Comparison of ENCODE assay signal across 14 mouse cellular contexts in the genomic region with DNA sequence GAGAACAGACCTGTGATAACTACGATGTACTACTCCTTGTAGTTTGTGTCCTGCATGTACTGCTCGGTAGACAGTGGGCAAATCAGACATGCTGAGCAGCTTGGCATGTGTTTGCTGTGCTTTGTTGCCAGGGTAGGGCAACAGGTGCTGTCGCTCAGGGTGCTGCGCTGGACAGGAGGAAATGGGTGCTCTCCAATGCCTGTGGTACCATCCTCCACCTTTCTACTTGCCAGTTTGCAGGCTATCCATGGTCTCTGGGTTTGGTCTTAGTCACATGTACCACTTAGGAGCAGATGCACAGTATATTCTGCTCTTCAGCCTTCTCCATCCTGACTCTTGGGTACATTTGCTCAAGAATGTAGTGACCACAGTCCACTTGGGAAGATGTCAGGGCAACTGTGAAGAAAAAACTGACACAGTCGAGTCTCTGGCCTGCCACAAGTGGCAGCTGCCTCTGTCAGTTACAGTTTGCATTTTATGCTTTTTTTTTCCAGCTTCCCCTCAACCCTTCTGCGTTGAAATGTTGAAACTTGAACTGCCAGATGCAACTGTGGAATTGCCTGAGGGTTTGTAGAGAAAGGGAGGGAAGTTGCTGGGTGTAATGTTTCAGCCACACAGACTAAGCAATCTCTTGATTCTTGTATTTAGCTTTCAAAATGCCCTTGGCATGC. TPM values are rescaled to one million over a fixed set of nuclear protein-coding genes. Genes with fewer than 3 reads are reported as not detected.
A peak's percentile ranks its signal among the peaks of the same experiment; 100 is the strongest.
DNase-seq lines count a peak whose midpoint lies in the region; ATAC-seq and TF ChIP-seq lines count a peak whose summit lies in the region.
"Had no signal": no experiment of that assay in that cellular context is flagged by ENCODE, and none has a peak within 500 bp of the region (broad histone marks: within the 10 kb centered on the region; RNA-seq: fewer than 3 reads in every experiment).

No protein-coding gene starts in this region.

- peak; percentile 71 for DNase-seq in kidney, postnatal 0 days (ENCODE audit: low spot score)
- no peak for DNase-seq in kidney, adult 18-20 months
- DNase-seq in NIH3T3 (ENCODE audit: low read depth), result peak; percentile 81
- no peak for DNase-seq in midbrain, embryonic 14.5 days
- DNase-seq: adrenal gland, adult 8-10 months; cerebellum, adult 8-10 months had no signal

- peaks cover 18% of the 10 kb centered on the region; the same call in 1 of the 2 replicates for H3K36me3 ChIP-seq in kidney, postnatal 0 days (ENCODE audit: insufficient read depth, low read length)
- peaks cover 26% of the 10 kb centered on the region for H3K36me3 ChIP-seq in embryonic facial prominence, embryonic 12.5 days
- peaks cover 32% of the 10 kb centered on the region for H3K36me3 ChIP-seq in limb, embryonic 15.5 days
- H3K36me3 ChIP-seq in midbrain, embryonic 14.5 days (ENCODE audit: control insufficient read depth, insufficient read depth, low read length), result peaks cover 16% of the 10 kb centered on the region
- peaks cover 6% of the 10 kb centered on the region; the same call in 1 of the 2 replicates for H3K36me3 ChIP-seq in midbrain, embryonic 16.5 days (ENCODE audit: control insufficient read depth, insufficient read depth, low read length)

- 62% methylated on average over 6 of the region's 6 CpGs for WGBS in kidney, postnatal 0 days
- 59% methylated on average over 6 of the region's 6 CpGs for WGBS in embryonic facial prominence, embryonic 12.5 days
- 57% methylated on average over 6 of the region's 6 CpGs for WGBS in limb, embryonic 15.5 days
- 84% methylated on average over 6 of the region's 6 CpGs for WGBS in midbrain, embryonic 14.5 days
- WGBS in midbrain, embryonic 16.5 days, result 85% methylated on average over 6 of the region's 6 CpGs

- H3K4me3 ChIP-seq in kidney, postnatal 0 days (replicated peaks; ENCODE audit: low read depth, low read length), result no peak overlapping the region
- H3K4me3 ChIP-seq in embryonic facial prominence, embryonic 12.5 days, result no peak overlapping the region
- no peak overlapping the region for H3K4me3 ChIP-seq in limb, embryonic 15.5 days
- H3K4me3 ChIP-seq in midbrain, embryonic 14.5 days (replicated peaks; ENCODE audit: low read depth, low read length), result no peak overlapping the region
- no peak overlapping the region for H3K4me3 ChIP-seq in midbrain, embryonic 16.5 days (ENCODE audit: low read depth, low read length)
- H3K4me3 ChIP-seq: midbrain, embryonic 12.5 days had no signal

- H3K4me1 ChIP-seq in kidney, postnatal 0 days (replicated peaks; ENCODE audit: insufficient read depth, low read length), result peaks cover 8% of the 10 kb centered on the region; the same call in 1 of the 2 replicates
- peaks cover 35% of the 10 kb centered on the region for H3K4me1 ChIP-seq in embryonic facial prominence, embryonic 12.5 days
- H3K4me1 ChIP-seq in limb, embryonic 15.5 days, result peaks cover 5% of the 10 kb centered on the region; the same call in 1 of the 2 replicates
- H3K4me1 ChIP-seq in midbrain, embryonic 14.5 days (ENCODE audit: control insufficient read depth, insufficient read depth, low read length), result peaks cover 7% of the 10 kb centered on the region; the same call in 1 of the 2 replicates
- H3K4me1 ChIP-seq in midbrain, embryonic 16.5 days (ENCODE audit: control insufficient read depth, insufficient read depth, low read length), result peaks cover 2% of the 10 kb centered on the region; the same call in 1 of the 2 replicates

- no peak overlapping the region for H3K4me2 ChIP-seq in kidney, postnatal 0 days (ENCODE audit: low read length)
- H3K4me2 ChIP-seq in embryonic facial prominence, embryonic 12.5 days (replicated peaks), result no peak overlapping the region
- no peak overlapping the region for H3K4me2 ChIP-seq in limb, embryonic 15.5 days
- no peak overlapping the region for H3K4me2 ChIP-seq in midbrain, embryonic 14.5 days (ENCODE audit: low read length)
- H3K4me2 ChIP-seq in midbrain, embryonic 16.5 days (ENCODE audit: low read length), result no peak overlapping the region
- H3K4me2 ChIP-seq: midbrain, embryonic 12.5 days had no signal

- H3K9ac ChIP-seq in kidney, postnatal 0 days (ENCODE audit: low read depth, low read length), result no peak overlapping the region
- H3K9ac ChIP-seq in embryonic facial prominence, embryonic 12.5 days, result no peak overlapping the region
- no peak overlapping the region for H3K9ac ChIP-seq in limb, embryonic 15.5 days
- H3K9ac ChIP-seq in midbrain, embryonic 14.5 days (replicated peaks; ENCODE audit: low read length), result no peak overlapping the region; the same call in 1 of the 2 replicates
- H3K9ac ChIP-seq in midbrain, embryonic 16.5 days (ENCODE audit: low read depth, low read length), result no peak overlapping the region
- H3K9ac ChIP-seq: liver, embryonic 14.5 days; midbrain, embryonic 12.5 days had no signal

- H3K9me3 ChIP-seq in kidney, postnatal 0 days (replicated peaks; ENCODE audit: low read length), result no peaks in the 10 kb centered on the region
- no peaks in the 10 kb centered on the region for H3K9me3 ChIP-seq in embryonic facial prominence, embryonic 12.5 days
- H3K9me3 ChIP-seq in limb, embryonic 15.5 days, result no peaks in the 10 kb centered on the region
- H3K9me3 ChIP-seq in midbrain, embryonic 14.5 days (ENCODE audit: control insufficient read depth, low read length), result no peaks in the 10 kb centered on the region
- no peaks in the 10 kb centered on the region for H3K9me3 ChIP-seq in midbrain, embryonic 16.5 days (replicated peaks; ENCODE audit: control insufficient read depth, low read length, poor library complexity, severe bottlenecking)
- H3K9me3 ChIP-seq: G1E; midbrain, embryonic 12.5 days had no signal

- TF ChIP-seq CTCF in kidney, postnatal 0 days (IDR thresholded peaks at IDR 0.05; ENCODE audit: low read depth), result no peak

- no peak for ATAC-seq in kidney, postnatal 0 days (replicated peaks; ENCODE audit: low FRiP score, low read depth)
- ATAC-seq in embryonic facial prominence, embryonic 12.5 days (ENCODE audit: insufficient number of reproducible peaks, insufficient read depth, low FRiP score, low TSS enrichment), result no peak; the same call in 1 of the 2 replicates
- ATAC-seq in limb, embryonic 15.5 days (ENCODE audit: insufficient number of reproducible peaks, low FRiP score, low TSS enrichment, low read depth), result no peak
- ATAC-seq in midbrain, embryonic 14.5 days (ENCODE audit: low FRiP score, low TSS enrichment), result no peak
- no peak for ATAC-seq in midbrain, embryonic 16.5 days
- ATAC-seq: forebrain, embryonic 16.5 days; inflammation-experienced regulatory T-cells, adult 6 months had no signal

- H3K27ac ChIP-seq in kidney, postnatal 0 days, result no peak overlapping the region
- H3K27ac ChIP-seq in embryonic facial prominence, embryonic 12.5 days, result peak overlapping the region; percentile 88
- peak overlapping the region; percentile 72 for H3K27ac ChIP-seq in limb, embryonic 15.5 days
- no peak overlapping the region for H3K27ac ChIP-seq in midbrain, embryonic 14.5 days (replicated peaks; ENCODE audit: low read depth, low read length)
- no peak overlapping the region for H3K27ac ChIP-seq in midbrain, embryonic 16.5 days (ENCODE audit: low read length)
- H3K27ac ChIP-seq: liver, embryonic 14.5 days had no signal

- H3K27me3 ChIP-seq in kidney, postnatal 0 days (ENCODE audit: insufficient read depth, low read length), result no peaks in the 10 kb centered on the region
- H3K27me3 ChIP-seq in embryonic facial prominence, embryonic 12.5 days, result no peaks in the 10 kb centered on the region
- no peaks in the 10 kb centered on the region for H3K27me3 ChIP-seq in limb, embryonic 15.5 days
- no peaks in the 10 kb centered on the region for H3K27me3 ChIP-seq in midbrain, embryonic 14.5 days (ENCODE audit: control insufficient read depth, insufficient read depth, low read length)
- no peaks in the 10 kb centered on the region for H3K27me3 ChIP-seq in midbrain, embryonic 16.5 days (ENCODE audit: control insufficient read depth, insufficient read depth, low read depth, low read length)
- H3K27me3 ChIP-seq: midbrain, embryonic 12.5 days had no signal

RNA-seq across cellular contexts. Expression of gene Zfp568, which starts 24.4 kb away (rescaled TPM):
- polyA plus RNA-seq in kidney, postnatal 0 days (2015; fragmentation: Nextera tagmentation; extraction: Ambion mirVana), result 6.4 TPM in 2 replicates
- 20.4 and 23.2 TPM in 2 replicates for polyA plus RNA-seq in embryonic facial prominence, embryonic 12.5 days (2016; fragmentation: Nextera tagmentation; extraction: Ambion mirVana)
- 17.9 and 27.5 TPM in 2 replicates for polyA plus RNA-seq in limb, embryonic 15.5 days (2015; fragmentation: Nextera tagmentation; extraction: Ambion mirVana)
- 3.3 and 5.5 TPM in 2 replicates for polyA plus RNA-seq in midbrain, embryonic 14.5 days (2014; fragmentation: Nextera tagmentation; extraction: Ambion mirVana)
- 3.4 and 4.3 TPM in 2 replicates for polyA plus RNA-seq in midbrain, embryonic 16.5 days (2015; fragmentation: Nextera tagmentation; extraction: Ambion mirVana)

RNA-seq across cellular contexts. Expression of gene Zfp14, which starts 43.0 kb away (rescaled TPM):
- 2.8 and 3.8 TPM in 2 replicates for polyA plus RNA-seq in kidney, postnatal 0 days (2015; fragmentation: Nextera tagmentation; extraction: Ambion mirVana)
- 5.7 and 6.3 TPM in 2 replicates for polyA plus RNA-seq in embryonic facial prominence, embryonic 12.5 days (2016; fragmentation: Nextera tagmentation; extraction: Ambion mirVana)
- 5.7 and 6.1 TPM in 2 replicates for polyA plus RNA-seq in limb, embryonic 15.5 days (2015; fragmentation: Nextera tagmentation; extraction: Ambion mirVana)
- 13.5 and 14.3 TPM in 2 replicates for polyA plus RNA-seq in midbrain, embryonic 14.5 days (2014; fragmentation: Nextera tagmentation; extraction: Ambion mirVana)
- polyA plus RNA-seq in midbrain, embryonic 16.5 days (2015; fragmentation: Nextera tagmentation; extraction: Ambion mirVana), result 13.4 and 13.7 TPM in 2 replicates
- polyA plus RNA-seq: G1E had no signal

RNA-seq across cellular contexts. Expression of gene Zfp74, which starts 54.3 kb away (rescaled TPM):
- polyA plus RNA-seq in kidney, postnatal 0 days (2015; fragmentation: Nextera tagmentation; extraction: Ambion mirVana), result 5.6 and 6.7 TPM in 2 replicates
- polyA plus RNA-seq in embryonic facial prominence, embryonic 12.5 days (2016; fragmentation: Nextera tagmentation; extraction: Ambion mirVana), result 17.2 and 18.0 TPM in 2 replicates
- polyA plus RNA-seq in limb, embryonic 15.5 days (2015; fragmentation: Nextera tagmentation; extraction: Ambion mirVana), result 11.5 and 11.6 TPM in 2 replicates
- 16.3 and 22.1 TPM in 2 replicates for polyA plus RNA-seq in midbrain, embryonic 14.5 days (2014; fragmentation: Nextera tagmentation; extraction: Ambion mirVana)
- 24.4 and 26.7 TPM in 2 replicates for polyA plus RNA-seq in midbrain, embryonic 16.5 days (2015; fragmentation: Nextera tagmentation; extraction: Ambion mirVana)

Comparison
In these comparisons a context has a peak if more than half of its experiments do, and no peak if none do; other contexts are left out.
1. DNase-seq: peak in kidney, postnatal 0 days (single experiment) and NIH3T3 (single experiment); none in kidney, adult 18-20 months (single experiment) and midbrain, embryonic 14.5 days (single experiment).
2. H3K27ac ChIP-seq: peak in embryonic facial prominence, embryonic 12.5 days (single experiment) and limb, embryonic 15.5 days (single experiment); none in kidney, postnatal 0 days (single experiment), midbrain, embryonic 14.5 days (single experiment) and midbrain, embryonic 16.5 days (single experiment).